Mouse (Mus musculus) ES-E14 (cell line): ENCODE measurements around the gene Lpcat2b.

ENCODE experiments used
- CHD2 ChIP-seq: IDR thresholded peaks from 2 replicates; pipeline ENCODE4 v1.6.1; 2014; ENCODE audit warnings: mild to moderate bottlenecking, low read depth, low read length, inconsistent platforms
- ZC3H11A ChIP-seq: IDR thresholded peaks from 2 replicates; pipeline ENCODE4 v1.6.1; 2012; ENCODE audit warnings: low read depth, mild to moderate bottlenecking, inconsistent platforms, low read length, borderline replicate concordance

GRCm38 (mm10) chr5:107389373-107389772, 42.0 kb upstream of the Lpcat2b start:
- TF ChIP-seq CHD2 (no peak), ZC3H11A (no peak)
